Mouse (Mus musculus): ENCODE measurements around the gene Gm3752. TPM values are rescaled to one million over a fixed set of nuclear protein-coding genes. Genes with fewer than 3 reads are reported as not detected.
"Not testable (repeated sequence)": the region's sequence is repeated elsewhere in the genome, so short reads cannot be mapped to it uniquely, and the experiment has no call there.

Gm3752 gene
- total RNA-seq (2014; rRNA removed) (7.1 and 9.8 TPM in 2 replicates), polyA plus RNA-seq (2015; fragmentation: Nextera tagmentation; extraction: Ambion mirVana) (22.1 and 22.2 TPM in 2 replicates)

GRCm38 (mm10) chr14:7483662-7484061, at the start of gene Gm3752:
Gene Gm3752 (minus strand): TSS chr14:7483762.
- 90% methylated on average over 1 of the region's 3 CpGs for WGBS
- not testable (repeated sequence) for H3K9me3 ChIP-seq (ENCODE audit: low read length)

DNA sequence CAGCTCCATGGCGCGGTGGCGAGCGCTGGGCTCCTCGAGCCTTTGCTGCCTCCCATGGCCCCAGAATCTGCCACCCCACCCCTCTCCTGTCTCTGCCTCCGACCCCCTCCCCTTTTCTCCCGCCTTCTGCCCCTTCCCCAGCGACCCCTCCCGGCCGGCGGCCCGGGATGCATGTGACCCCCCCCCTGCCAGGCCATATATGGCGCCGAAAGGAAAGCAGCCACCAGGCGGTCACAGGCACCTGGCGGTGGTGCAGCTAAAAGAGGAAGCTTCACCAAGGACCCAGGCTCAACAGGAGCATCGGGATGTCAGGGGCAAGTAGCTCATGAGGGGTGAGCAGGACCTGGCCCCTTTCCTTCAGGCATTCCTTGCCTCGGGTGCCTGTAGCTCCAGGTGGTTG, 5.2 kb upstream of the Gm3752 start:
- Histone ChIP-seq H3K4me3 (ENCODE audit: low read depth, low read length) (peak overlapping the region; percentile 29), H3K4me2 (ENCODE audit: low read depth, low read length, poor library complexity, severe bottlenecking) (peak overlapping the region; percentile 34; the same call in 1 of the 2 replicates)
- H3K27ac ChIP-seq (ENCODE audit: low read depth, low read length); ATAC-seq (ENCODE audit: low FRiP score); H3K27me3 ChIP-seq (ENCODE audit: insufficient read depth, low read length); H3K9ac ChIP-seq (replicated peaks; ENCODE audit: low read length, poor library complexity, severe bottlenecking); H3K36me3 ChIP-seq (ENCODE audit: insufficient read depth, low read length); H3K9me3 ChIP-seq (ENCODE audit: low read length); H3K4me1 ChIP-seq (ENCODE audit: insufficient read depth, low read length): not testable (repeated sequence)
- DNase-seq (ENCODE audit: low spot score): peak; percentile 0
- 2% methylated on average over 9 of the region's 18 CpGs for WGBS
- peak; percentile 46 for TF ChIP-seq CTCF (IDR thresholded peaks at IDR 0.05)

More at GRCm38 (mm10) chr14:7483662-7484061, at the start of gene Gm3752:
- not testable (repeated sequence) for H3K4me1 ChIP-seq (ENCODE audit: insufficient read depth, low read length); H3K4me2 ChIP-seq (ENCODE audit: low read depth, low read length, poor library complexity, severe bottlenecking); H3K4me3 ChIP-seq (ENCODE audit: low read depth, low read length); H3K27me3 ChIP-seq (ENCODE audit: insufficient read depth, low read length); H3K27ac ChIP-seq (ENCODE audit: low read depth, low read length); DNase-seq (ENCODE audit: low spot score); ATAC-seq (ENCODE audit: low FRiP score); H3K36me3 ChIP-seq (ENCODE audit: insufficient read depth, low read length); H3K9ac ChIP-seq (replicated peaks; ENCODE audit: low read length, poor library complexity, severe bottlenecking)

DNA sequence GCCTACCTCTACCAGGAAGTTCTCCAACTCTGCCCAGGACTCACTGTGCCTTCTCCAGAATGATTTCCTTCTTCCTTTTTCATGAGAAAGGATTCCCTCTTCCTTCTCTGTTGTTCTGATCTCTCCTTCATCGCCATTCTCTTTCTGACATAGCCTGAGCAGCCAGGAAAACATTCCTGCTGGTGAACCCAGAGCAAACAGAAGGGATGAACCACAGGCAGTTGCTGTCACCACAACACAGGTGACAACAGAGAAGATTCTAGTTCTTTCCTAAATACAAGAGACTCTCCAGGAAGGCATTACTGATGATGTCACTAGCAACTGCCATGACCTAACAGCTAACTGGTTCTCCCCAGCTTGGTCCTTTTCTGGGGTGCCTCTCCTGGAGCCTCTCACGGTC, 32.7 kb downstream of the Gm3752 start, which contains the start of gene Gm3755:
TSS of gene Gm3755 (minus strand) at position 101 of the 400 bp plus-strand sequence.
- not testable (repeated sequence) for H3K27ac ChIP-seq (ENCODE audit: low read depth, low read length); H3K27me3 ChIP-seq (ENCODE audit: insufficient read depth, low read length); H3K9ac ChIP-seq (replicated peaks; ENCODE audit: low read length, poor library complexity, severe bottlenecking); H3K4me2 ChIP-seq (ENCODE audit: low read depth, low read length, poor library complexity, severe bottlenecking); ATAC-seq (ENCODE audit: low FRiP score); H3K4me3 ChIP-seq (ENCODE audit: low read depth, low read length); H3K4me1 ChIP-seq (ENCODE audit: insufficient read depth, low read length); DNase-seq (ENCODE audit: low spot score); H3K36me3 ChIP-seq (ENCODE audit: insufficient read depth, low read length); H3K9me3 ChIP-seq (ENCODE audit: low read length)
- WGBS: no CpG with 5 or more reads among the region's 2 CpGs

DNA sequence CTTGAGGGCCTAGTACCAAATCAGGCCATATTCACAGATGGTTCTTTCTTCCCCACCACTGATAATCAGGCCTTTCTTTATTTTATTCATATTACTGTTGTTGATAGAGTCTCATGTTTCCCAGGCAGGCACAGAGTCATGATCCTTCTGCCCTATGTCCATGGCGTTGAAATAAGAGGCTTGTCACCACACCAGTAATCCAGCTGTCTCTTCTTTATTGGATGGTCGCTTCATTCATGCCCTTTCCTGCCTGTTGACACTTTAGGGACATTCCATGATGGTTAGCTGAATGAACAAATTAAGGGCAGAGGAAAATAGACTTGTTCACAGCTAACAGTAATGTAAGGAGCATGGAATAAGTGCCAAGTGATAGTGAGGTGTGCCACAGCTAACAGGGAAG, 61.1 kb downstream of the Gm3752 start:
- ATAC-seq (ENCODE audit: low FRiP score); H3K4me1 ChIP-seq (ENCODE audit: insufficient read depth, low read length); H3K9ac ChIP-seq (replicated peaks; ENCODE audit: low read length, poor library complexity, severe bottlenecking); H3K27ac ChIP-seq (ENCODE audit: low read depth, low read length); DNase-seq (ENCODE audit: low spot score); H3K36me3 ChIP-seq (ENCODE audit: insufficient read depth, low read length); H3K9me3 ChIP-seq (ENCODE audit: low read length); H3K4me3 ChIP-seq (ENCODE audit: low read depth, low read length); H3K27me3 ChIP-seq (ENCODE audit: insufficient read depth, low read length); H3K4me2 ChIP-seq (ENCODE audit: low read depth, low read length, poor library complexity, severe bottlenecking): not testable (repeated sequence)
- WGBS: 64% methylated on average over 2 of the region's 2 CpGs

Other genes starting within 250 kb of the Gm3752 start
- not detected in 2 replicates for gene Gm3727, start 219.0 kb downstream of the Gm3752 start, total RNA-seq (2014; rRNA removed)
- not detected in 2 replicates for gene Gm3727, start 219.0 kb downstream of the Gm3752 start, polyA plus RNA-seq (2015; fragmentation: Nextera tagmentation; extraction: Ambion mirVana)
- 6.8 and 10.4 TPM in 2 replicates for gene Gm3739, start 168.7 kb downstream of the Gm3752 start, total RNA-seq (2014; rRNA removed)
- gene Gm3739, start 168.7 kb downstream of the Gm3752 start, polyA plus RNA-seq (2015; fragmentation: Nextera tagmentation; extraction: Ambion mirVana): 9.0 and 10.4 TPM in 2 replicates
- gene Gm5797, start 151.4 kb downstream of the Gm3752 start, total RNA-seq (2014; rRNA removed): not detected in 2 replicates
- gene Gm5797, start 151.4 kb downstream of the Gm3752 start, polyA plus RNA-seq (2015; fragmentation: Nextera tagmentation; extraction: Ambion mirVana): not detected in 2 replicates
- gene Gm8374, start 118.6 kb downstream of the Gm3752 start, total RNA-seq (2014; rRNA removed): not detected in 2 replicates
- gene Gm8374, start 118.6 kb downstream of the Gm3752 start, polyA plus RNA-seq (2015; fragmentation: Nextera tagmentation; extraction: Ambion mirVana): not detected in 2 replicates
- gene Gm3755, start 32.8 kb downstream of the Gm3752 start, total RNA-seq (2014; rRNA removed): not detected in 2 replicates
- gene Gm3755, start 32.8 kb downstream of the Gm3752 start, polyA plus RNA-seq (2015; fragmentation: Nextera tagmentation; extraction: Ambion mirVana): not detected in 2 replicates
- gene Gm3558, start 84.8 kb upstream of the Gm3752 start, total RNA-seq (2014; rRNA removed): 2.9 and 4.1 TPM in 2 replicates
- gene Gm3558, start 84.8 kb upstream of the Gm3752 start, polyA plus RNA-seq (2015; fragmentation: Nextera tagmentation; extraction: Ambion mirVana): 6.1 and 7.5 TPM in 2 replicates
- gene Gm10338, start 111.8 kb upstream of the Gm3752 start, total RNA-seq (2014; rRNA removed): not detected in 2 replicates
- gene Gm10338, start 111.8 kb upstream of the Gm3752 start, polyA plus RNA-seq (2015; fragmentation: Nextera tagmentation; extraction: Ambion mirVana): not detected in 2 replicates
- not detected in 2 replicates for gene Gm10128, start 160.2 kb upstream of the Gm3752 start, total RNA-seq (2014; rRNA removed)
- not detected in 2 replicates for gene Gm10128, start 160.2 kb upstream of the Gm3752 start, polyA plus RNA-seq (2015; fragmentation: Nextera tagmentation; extraction: Ambion mirVana)